Mouse (Mus musculus) stomach, embryonic 14.5 days (tissue): ENCODE measurements around the gene Dad1. TPM values are rescaled to one million over a fixed set of nuclear protein-coding genes. Genes with fewer than 3 reads are reported as not detected.
A peak's percentile ranks its signal among the peaks of the same experiment; 100 is the strongest.

Source experiments
- ATAC-seq: fragments of 200-750 bp; cut with Nextera tagmentation; 2 replicates; pipeline ENCODE4 v1.8.0; 2017; ENCODE audit warnings: low read depth, moderate TSS enrichment; ENCODE audit not compliant: insufficient number of reproducible peaks, insufficient read depth, low FRiP score
- H3K27ac ChIP-seq: fragments of 300-500 bp; sonication (generic); 2 replicates; pipeline ENCODE4 v1.5.1; 2014; ENCODE audit warnings: mild to moderate bottlenecking, low read length, moderate library complexity, mixed read lengths
- H3K27me3 ChIP-seq: fragments of 300-500 bp; sonication (generic); 2 replicates; pipeline ENCODE4 v1.6.1; 2014; ENCODE audit warnings: low read length, control low read depth, mixed read lengths; ENCODE audit not compliant: control insufficient read depth, insufficient read depth
- H3K36me3 ChIP-seq: fragments of 300-500 bp; sonication (generic); 2 replicates; pipeline ENCODE4 v1.6.1; 2014; ENCODE audit warnings: mild to moderate bottlenecking, control low read depth, low read length, moderate library complexity, mixed read lengths; ENCODE audit not compliant: control insufficient read depth, insufficient read depth
- H3K4me1 ChIP-seq: fragments of 300-500 bp; sonication (generic); 2 replicates; pipeline ENCODE4 v1.6.1; 2014; ENCODE audit warnings: low read length, control low read depth, mixed read lengths; ENCODE audit not compliant: control insufficient read depth, insufficient read depth
- H3K4me2 ChIP-seq: fragments of 300-500 bp; sonication (generic); replicated peaks from 2 replicates; pipeline ENCODE4 v1.6.1; 2014; ENCODE audit warnings: low read depth, low read length, control low read depth
- H3K4me3 ChIP-seq: fragments of 300-500 bp; sonication (generic); 2 replicates; pipeline ENCODE4 v1.5.1; 2014; ENCODE audit warnings: low read depth, low read length, control low read depth
- H3K9ac ChIP-seq: fragments of 300-500 bp; sonication (generic); replicated peaks from 2 replicates; pipeline ENCODE4 v1.6.1; 2014; ENCODE audit warnings: low read depth, mild to moderate bottlenecking, control low read depth, low read length, moderate library complexity, mixed read lengths
- H3K9me3 ChIP-seq: fragments of 300-500 bp; sonication (generic); 2 replicates; pipeline ENCODE4 v1.6.1; 2016; ENCODE audit warnings: low read depth, low read length, control low read depth; ENCODE audit not compliant: control insufficient read depth
- WGBS: fragments of 180-500 bp; shearing (Covaris S2); extraction: QIAGEN DNeasy Blood & Tissue Kit; methylation state at CpG from one replicate; pipeline ENCODE4 v1.1.7; 2014; 5-methylcytosine and 5-hydroxymethylcytosine counted together
- polyA plus RNA-seq: library from polyadenylated mRNA; unstranded; fragments of >200 nt; fragmentation: Nextera tagmentation; extraction: Ambion mirVana; gene quantifications from 2 replicates; pipeline ENCODE4 v1.2.1, GENCODE M21; 2014

Gene Dad1
- polyA plus RNA-seq, 1 experiment from 2014 or later, result 406 TPM

GRCm38 (mm10) chr14:54240542-54240941 is 13.4 kb downstream of the Dad1 start:
- Histone ChIP-seq H3K4me1 (no peaks in the 10 kb centered on the region), H3K36me3 (peaks cover 28% of the 10 kb centered on the region), H3K27ac (no peak overlapping the region), H3K4me2 (no peak overlapping the region), H3K27me3 (no peaks in the 10 kb centered on the region), H3K9me3 (no peaks in the 10 kb centered on the region), H3K4me3 (no peak overlapping the region), H3K9ac (no peak overlapping the region)
- ATAC-seq, result no peak
- 88% methylated on average over 5 of the region's 5 CpGs for WGBS

GRCm38 (mm10) chr14:54239002-54239736 is 14.7 kb downstream of the Dad1 start:
- H3K4me1 ChIP-seq, result no peaks in the 10 kb centered on the region
- peak; percentile 66; the same call in 1 of the 2 replicates for ATAC-seq
- WGBS, result 17% methylated on average over 7 of the region's 7 CpGs
- peaks cover 40% of the 10 kb centered on the region for H3K36me3 ChIP-seq
- H3K9ac ChIP-seq, result no peak overlapping the region
- H3K9me3 ChIP-seq, result no peaks in the 10 kb centered on the region
- no peak overlapping the region for H3K4me2 ChIP-seq
- H3K4me3 ChIP-seq, result no peak overlapping the region
- H3K27ac ChIP-seq, result no peak overlapping the region
- H3K27me3 ChIP-seq, result no peaks in the 10 kb centered on the region

- WGBS, result 92% methylated on average over 5 of the region's 5 CpGs
- peaks cover 28% of the 10 kb centered on the region for H3K36me3 ChIP-seq
- ATAC-seq, result no peak
- H3K4me3 ChIP-seq, result no peak overlapping the region
- H3K9ac ChIP-seq, result no peak overlapping the region
- H3K4me2 ChIP-seq, result no peak overlapping the region
- no peaks in the 10 kb centered on the region for H3K9me3 ChIP-seq
- peaks cover 14% of the 10 kb centered on the region; the same call in 1 of the 2 replicates for H3K4me1 ChIP-seq
- H3K27me3 ChIP-seq, result no peaks in the 10 kb centered on the region
- H3K27ac ChIP-seq, result no peak overlapping the region
Measured at GRCm38 (mm10) chr14:54236881-54237280, 17.0 kb downstream of the Dad1 start.

GRCm38 (mm10) chr14:54235825-54236540 is 17.9 kb downstream of the Dad1 start:
- ATAC-seq, result no peak
- Histone ChIP-seq H3K27me3 (no peaks in the 10 kb centered on the region), H3K9me3 (no peaks in the 10 kb centered on the region), H3K4me2 (no peak overlapping the region), H3K4me3 (no peak overlapping the region), H3K27ac (no peak overlapping the region), H3K9ac (no peak overlapping the region), H3K36me3 (peaks cover 20% of the 10 kb centered on the region), H3K4me1 (peaks cover 14% of the 10 kb centered on the region; the same call in 1 of the 2 replicates)
- WGBS, result 86% methylated on average over 5 of the region's 5 CpGs

GRCm38 (mm10) chr14:54234231-54235040 is 19.5 kb downstream of the Dad1 start:
- no peak overlapping the region for H3K9ac ChIP-seq
- H3K27ac ChIP-seq, result peak overlapping the region; percentile 69; the same call in 1 of the 2 replicates
- 78% methylated on average over 20 of the region's 20 CpGs for WGBS
- H3K36me3 ChIP-seq, result peaks cover 19% of the 10 kb centered on the region; the same call in 1 of the 2 replicates
- peaks cover 14% of the 10 kb centered on the region; the same call in 1 of the 2 replicates for H3K4me1 ChIP-seq
- no peaks in the 10 kb centered on the region for H3K9me3 ChIP-seq
- no peak overlapping the region for H3K4me2 ChIP-seq
- no peak for ATAC-seq
- H3K27me3 ChIP-seq, result no peaks in the 10 kb centered on the region
- no peak overlapping the region for H3K4me3 ChIP-seq

- H3K4me2 ChIP-seq, result 0 out of 2 replicates have a peak overlapping the region, but pooled peaks have one; percentile 4
- H3K27ac ChIP-seq, result peak overlapping the region; percentile 69
- no peak overlapping the region for H3K4me3 ChIP-seq
- 0 out of 2 replicates have a peak overlapping the region, but pooled peaks have one; percentile 6 for H3K9ac ChIP-seq
- 59% methylated on average over 16 of the region's 16 CpGs for WGBS
- peaks cover 14% of the 10 kb centered on the region; the same call in 1 of the 2 replicates for H3K4me1 ChIP-seq
- no peak for ATAC-seq
- H3K27me3 ChIP-seq, result no peaks in the 10 kb centered on the region
- no peaks in the 10 kb centered on the region for H3K9me3 ChIP-seq
- peaks cover 19% of the 10 kb centered on the region; the same call in 1 of the 2 replicates for H3K36me3 ChIP-seq
Measured at GRCm38 (mm10) chr14:54233559-54234143, 20.3 kb downstream of the Dad1 start.

GRCm38 (mm10) chr14:54232811-54233558 is 20.9 kb downstream of the Dad1 start:
- no peak overlapping the region for H3K9ac ChIP-seq
- 12% methylated on average over 9 of the region's 9 CpGs for WGBS
- no peak for ATAC-seq

More at GRCm38 (mm10) chr14:54232811-54233558, 20.9 kb downstream of the Dad1 start:
- H3K27ac ChIP-seq, result peak overlapping the region; percentile 69; the same call in 1 of the 2 replicates
- 0 out of 2 replicates have a peak overlapping the region, but pooled peaks have one; percentile 4 for H3K4me2 ChIP-seq
- H3K4me1 ChIP-seq, result peaks cover 14% of the 10 kb centered on the region; the same call in 1 of the 2 replicates
- H3K4me3 ChIP-seq, result no peak overlapping the region
- H3K36me3 ChIP-seq, result peaks cover 17% of the 10 kb centered on the region; the same call in 1 of the 2 replicates
- no peaks in the 10 kb centered on the region for H3K9me3 ChIP-seq
- no peaks in the 10 kb centered on the region for H3K27me3 ChIP-seq
